Mouse (Mus musculus) monocyte, adult 2 months (primary cell): ENCODE results near the gene Cdk14.

Experiments
- DNase-seq, 2 experiments: peaks; one replicate each; pipeline ENCODE4 v3.0.0; 2022; ENCODE audit warnings: low spot score in 2 of 2, low read depth in 1 of 2

The Cdk14 gene

GRCm38 (mm10) chr5:4867849-4868562 is 552.1 kb downstream of the Cdk14 start:
- no peak for DNase-seq

DNA sequence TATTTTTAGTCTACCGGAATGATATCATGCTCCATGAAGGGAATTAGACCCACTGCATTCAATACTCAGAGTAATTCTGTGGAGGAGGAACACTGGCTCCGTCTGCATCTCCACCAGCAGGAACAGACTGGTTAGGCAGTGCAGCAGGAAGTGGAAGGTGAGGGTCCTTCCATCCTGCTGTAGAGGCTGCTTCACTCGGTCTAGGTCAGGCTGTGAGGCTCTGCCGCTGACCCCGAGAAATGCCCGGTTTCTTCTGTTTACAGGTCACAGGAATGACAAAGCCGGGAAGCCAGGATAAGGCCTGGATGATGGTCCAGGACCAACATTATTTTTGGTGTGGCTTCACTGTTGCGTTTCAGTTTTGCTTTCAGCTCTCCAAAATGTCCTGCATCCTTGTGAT is 553.2 kb downstream of the Cdk14 start:
- no peak for DNase-seq

GRCm38 (mm10) chr5:4866099-4866498 is 554.0 kb downstream of the Cdk14 start:
- no peak for DNase-seq

- no peak for DNase-seq
Measured at GRCm38 (mm10) chr5:4861592-4861991, 558.5 kb downstream of the Cdk14 start.

GRCm38 (mm10) chr5:4861141-4861540 is 559.0 kb downstream of the Cdk14 start:
- DNase-seq: no peak

DNA sequence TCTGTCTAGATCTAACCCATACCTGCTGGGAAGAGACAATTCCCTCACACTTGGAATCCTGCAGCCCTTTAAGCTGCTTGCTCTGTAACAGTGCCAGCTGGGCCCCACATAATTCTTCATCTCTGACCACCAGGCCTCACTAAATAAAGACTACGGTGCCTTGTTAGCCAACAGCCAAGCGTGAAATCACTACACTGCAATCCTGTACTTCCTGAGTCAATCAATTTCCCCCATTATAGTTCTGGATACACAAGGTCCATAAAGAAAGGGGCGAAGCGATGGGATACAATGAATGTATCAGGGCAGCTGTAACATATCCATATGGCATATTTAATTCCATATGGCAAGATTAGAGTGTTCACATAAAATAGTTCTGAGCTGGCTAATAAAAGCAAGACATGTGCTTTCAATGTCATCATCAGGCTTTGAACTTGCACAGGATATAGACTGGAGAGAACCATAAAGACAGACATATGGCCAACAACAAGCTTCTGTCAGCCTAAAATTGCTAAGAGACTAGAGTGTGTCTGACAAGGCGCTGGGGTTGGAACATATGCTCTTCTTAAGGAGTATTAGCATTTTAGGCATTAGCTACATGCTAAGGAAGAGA is 562.0 kb downstream of the Cdk14 start:
- DNase-seq: no peak

DNA sequence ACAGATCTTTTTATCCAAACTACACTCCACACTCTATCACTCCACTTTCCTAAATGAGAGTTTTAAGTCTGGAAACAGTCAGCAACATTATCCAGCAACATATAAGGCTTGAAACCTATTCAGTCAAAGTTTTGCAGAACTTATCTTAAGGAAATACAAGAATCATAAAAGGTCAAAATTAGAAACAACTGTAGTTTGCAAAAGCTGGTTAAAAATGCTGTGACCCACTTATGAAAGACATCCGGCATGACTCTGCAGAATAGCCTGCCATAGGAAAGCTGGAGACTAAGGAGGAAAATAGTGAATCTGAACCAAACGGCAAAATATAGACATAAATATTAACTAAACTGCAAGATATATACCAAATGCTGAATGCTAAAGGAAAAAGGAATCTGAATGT is 566.6 kb downstream of the Cdk14 start:
- DNase-seq: no peak

DNA sequence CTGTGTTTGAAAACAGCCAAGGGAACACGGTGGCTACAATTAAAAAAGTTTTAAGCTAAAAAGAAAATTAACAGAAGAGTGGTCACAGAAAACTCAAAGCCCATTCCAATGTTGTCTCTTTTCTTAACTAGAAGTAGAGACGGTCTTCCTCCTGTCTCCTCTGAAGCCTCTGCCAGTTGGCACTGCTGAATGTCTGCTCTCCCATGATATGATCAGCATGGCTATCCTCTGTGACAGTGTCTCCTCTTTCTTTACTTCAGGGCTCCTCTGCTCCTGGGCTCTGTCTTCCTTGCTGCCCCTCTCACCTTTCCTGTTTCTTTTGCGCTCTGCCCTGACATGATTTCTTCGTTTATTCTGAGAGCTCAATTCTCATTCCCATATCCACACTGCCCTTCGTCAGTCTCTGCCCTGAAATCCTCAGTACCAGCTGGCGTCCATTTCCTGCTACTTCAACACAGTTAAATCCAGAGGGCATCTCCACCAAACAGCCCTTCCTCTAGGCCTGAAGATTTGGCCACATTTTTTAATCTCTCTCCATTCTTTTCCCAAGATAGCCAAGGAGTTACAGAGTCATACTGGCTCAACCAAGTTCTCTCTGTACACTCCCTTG is 567.3 kb downstream of the Cdk14 start:
- no peak for DNase-seq

DNA sequence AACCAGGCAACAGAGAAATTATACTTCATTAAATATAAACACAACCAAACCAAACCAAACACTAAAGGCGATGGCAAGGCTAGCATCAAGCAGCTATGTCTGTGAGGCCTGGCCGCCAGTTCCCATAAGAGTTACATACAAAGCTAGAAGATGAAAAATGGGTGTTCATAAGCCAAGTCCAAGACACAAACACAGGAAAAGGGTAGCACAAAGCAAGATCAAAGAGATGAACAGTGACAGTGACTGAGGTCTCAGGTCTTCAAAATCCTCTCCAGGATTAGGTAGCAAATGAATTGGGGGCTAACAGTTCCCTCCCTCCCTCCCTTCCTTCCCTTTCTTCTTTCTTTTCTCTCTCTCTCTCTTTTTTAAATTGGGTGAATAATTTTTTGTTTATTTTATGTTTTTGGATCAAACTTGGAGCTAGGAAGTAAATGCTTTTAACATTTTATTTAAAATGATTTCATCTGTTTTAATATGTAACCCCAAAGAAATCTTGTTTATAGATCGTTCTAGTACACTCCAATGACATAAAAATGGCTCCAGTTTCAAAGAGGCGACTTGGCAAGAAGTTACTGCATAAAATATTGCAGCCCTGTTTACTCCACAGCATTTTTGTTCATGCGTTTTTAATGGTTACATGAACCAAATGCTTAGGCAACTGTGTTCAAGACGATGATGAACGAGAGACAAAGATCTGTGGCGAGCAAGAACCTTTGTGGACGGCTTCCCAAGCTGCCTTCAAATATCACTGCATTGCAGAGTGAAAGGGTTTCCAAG is 568.0 kb downstream of the Cdk14 start:
- DNase-seq: no peak

GRCm38 (mm10) chr5:4851245-4851933 is 568.7 kb downstream of the Cdk14 start:
- DNase-seq: no peak

- no peak for DNase-seq
Measured at GRCm38 (mm10) chr5:4834819-4835480, 585.2 kb downstream of the Cdk14 start.

DNA sequence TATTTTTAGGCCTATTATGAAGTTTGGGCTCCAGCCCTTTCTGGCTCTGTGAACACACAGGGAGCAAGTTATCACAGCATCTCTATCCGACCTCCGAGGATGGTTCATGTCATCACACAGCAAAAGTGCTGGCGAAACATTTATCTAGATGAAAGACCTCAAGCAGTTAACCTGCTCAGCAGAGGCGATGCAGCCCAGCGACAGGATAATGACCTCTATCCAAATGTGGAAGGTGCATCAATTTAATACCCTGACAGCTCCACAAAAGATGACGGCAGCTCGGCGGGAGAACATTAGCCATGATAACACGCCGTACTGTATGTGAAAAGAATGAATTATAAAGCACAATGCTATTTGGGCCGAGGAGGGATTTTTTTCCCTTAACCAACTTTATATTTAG is 586.2 kb downstream of the Cdk14 start:
- DNase-seq: no peak

DNA sequence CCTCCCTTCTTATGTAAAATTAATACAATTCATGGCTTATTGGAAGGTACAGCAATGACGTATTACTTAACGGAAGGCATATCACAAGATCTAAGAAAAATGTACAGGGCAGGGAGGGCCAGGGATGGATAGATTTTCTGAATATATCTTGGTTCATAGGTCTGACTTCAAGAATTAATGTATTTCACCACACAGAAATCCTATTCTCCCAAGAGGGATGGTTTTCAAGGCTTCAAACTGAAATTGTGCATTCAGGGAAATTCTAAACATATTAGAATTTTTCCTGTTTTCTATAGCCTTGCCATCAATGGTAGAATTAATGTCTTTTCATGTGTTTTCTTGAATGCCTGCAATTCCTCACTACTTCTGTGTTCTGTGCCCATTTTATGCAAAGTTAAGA is 593.2 kb downstream of the Cdk14 start:
- DNase-seq: no peak

GRCm38 (mm10) chr5:4825951-4826350 is 594.2 kb downstream of the Cdk14 start:
- no peak for DNase-seq

- no peak for DNase-seq
Measured at GRCm38 (mm10) chr5:4825076-4825475, 595.0 kb downstream of the Cdk14 start.

DNA sequence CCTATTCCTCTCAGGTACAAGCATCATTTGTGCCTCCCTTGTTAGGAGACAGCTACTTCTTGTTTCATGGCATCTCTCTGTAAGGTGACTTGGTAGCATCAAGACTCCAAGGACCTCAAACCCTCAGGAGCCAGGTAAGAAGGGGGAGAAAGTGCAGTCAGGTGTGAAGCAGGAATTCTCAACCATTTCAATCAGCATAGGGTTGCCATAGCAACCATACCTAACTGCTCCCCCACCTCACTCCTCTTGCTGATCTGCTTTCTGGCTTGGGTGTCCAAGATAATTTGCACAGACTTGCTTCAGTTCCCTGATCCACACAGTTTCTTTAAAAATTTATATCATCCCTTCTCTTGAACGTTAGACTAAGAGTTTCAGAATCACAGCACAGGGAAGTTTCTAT is 595.9 kb downstream of the Cdk14 start:
- no peak for DNase-seq

DNA sequence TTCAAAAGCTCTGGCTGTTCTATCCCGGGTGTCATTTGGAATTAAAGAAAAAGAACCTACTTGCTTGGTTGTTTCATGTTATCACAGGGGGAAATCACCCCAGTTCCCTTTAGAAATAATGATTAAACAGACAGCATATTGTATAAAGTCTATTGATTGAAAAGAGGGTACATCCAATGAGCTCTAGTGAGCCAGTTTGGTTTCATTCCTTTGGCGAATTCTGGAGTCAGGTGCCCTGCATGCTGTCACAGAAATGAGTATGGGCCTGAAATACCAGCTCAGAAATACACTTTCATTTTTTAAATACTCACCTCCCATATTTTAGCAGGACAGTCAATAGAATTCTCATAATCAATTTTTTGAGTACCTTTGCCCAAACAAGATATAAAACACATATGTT is 598.1 kb downstream of the Cdk14 start:
- DNase-seq: no peak

DNA sequence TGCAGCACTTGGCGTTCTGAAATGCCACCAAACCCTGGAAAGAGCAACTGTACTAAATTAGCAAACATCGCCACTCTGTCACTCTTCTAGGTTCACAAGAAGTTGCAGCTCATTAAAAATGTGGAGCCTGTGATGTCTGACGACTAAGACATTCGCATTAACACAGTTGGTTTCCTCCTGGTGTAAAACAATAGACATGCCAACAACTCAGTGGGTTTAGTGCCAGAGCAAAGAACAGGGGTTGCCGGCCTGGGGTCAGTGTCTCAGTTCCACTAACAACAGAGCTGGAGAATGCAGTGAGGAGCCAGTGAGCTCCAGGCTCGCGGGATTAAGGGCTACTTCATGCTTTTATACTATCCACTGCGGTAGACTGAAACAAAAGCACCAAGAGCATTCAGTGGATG is 598.7 kb downstream of the Cdk14 start:
- DNase-seq: no peak

- DNase-seq: no peak
Measured at GRCm38 (mm10) chr5:4816981-4817380, 603.1 kb downstream of the Cdk14 start.

- no peak for DNase-seq
Measured at GRCm38 (mm10) chr5:4814465-4815204, 605.5 kb downstream of the Cdk14 start.
